Mouse (Mus musculus) kidney, adult 8-10 months (tissue): ENCODE data around the gene Hist1h1d.

Experiments
- DNase-seq, 2 experiments: peaks; one replicate each; pipeline ENCODE4 v3.0.0; 2022

Gene Hist1h1d

DNA sequence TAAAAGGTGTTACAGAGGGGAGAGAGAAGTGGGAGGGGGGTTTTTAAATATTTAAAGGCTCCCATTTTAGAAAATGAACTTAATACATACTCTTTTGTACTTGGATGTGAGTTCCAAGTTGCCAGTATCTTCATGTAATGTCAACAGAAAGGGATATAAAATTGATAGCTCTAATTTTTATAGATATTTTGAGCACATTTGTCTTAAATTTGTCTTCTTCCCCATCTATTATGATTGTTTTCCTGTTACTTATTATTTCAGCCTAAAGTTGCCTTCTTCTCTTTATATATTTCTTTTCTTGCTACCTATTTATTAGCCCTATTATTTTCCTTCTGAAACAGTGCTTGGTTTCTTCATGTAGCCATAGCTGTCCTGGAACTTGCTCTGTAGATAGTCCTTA lies at the start of gene Hist1h1d:
Gene Hist1h1d, plus strand, starts transcription at position 301 of the 400 bp plus-strand sequence.
- no peak for DNase-seq

DNA sequence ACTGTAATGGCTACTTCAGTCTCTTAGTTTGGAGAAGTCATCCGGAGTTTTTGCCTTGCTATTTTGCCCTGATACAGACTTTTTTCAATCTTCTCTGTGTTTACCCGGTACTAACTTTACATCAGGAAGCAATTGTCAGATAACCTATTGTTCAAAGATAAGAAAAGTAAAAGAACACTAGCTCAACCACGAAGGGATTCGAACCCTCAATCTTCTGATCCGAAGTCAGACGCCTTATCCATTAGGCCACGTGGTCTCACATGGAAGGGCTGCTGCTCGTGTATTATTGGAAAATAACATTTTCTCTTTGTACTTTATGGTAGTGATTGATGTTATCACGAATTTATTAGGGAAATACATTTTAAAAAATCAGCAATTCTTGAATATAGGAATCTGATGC lies 49.3 kb upstream of the Hist1h1d start:
- DNase-seq: peak in 1 of 2 experiments; percentile 26

DNA sequence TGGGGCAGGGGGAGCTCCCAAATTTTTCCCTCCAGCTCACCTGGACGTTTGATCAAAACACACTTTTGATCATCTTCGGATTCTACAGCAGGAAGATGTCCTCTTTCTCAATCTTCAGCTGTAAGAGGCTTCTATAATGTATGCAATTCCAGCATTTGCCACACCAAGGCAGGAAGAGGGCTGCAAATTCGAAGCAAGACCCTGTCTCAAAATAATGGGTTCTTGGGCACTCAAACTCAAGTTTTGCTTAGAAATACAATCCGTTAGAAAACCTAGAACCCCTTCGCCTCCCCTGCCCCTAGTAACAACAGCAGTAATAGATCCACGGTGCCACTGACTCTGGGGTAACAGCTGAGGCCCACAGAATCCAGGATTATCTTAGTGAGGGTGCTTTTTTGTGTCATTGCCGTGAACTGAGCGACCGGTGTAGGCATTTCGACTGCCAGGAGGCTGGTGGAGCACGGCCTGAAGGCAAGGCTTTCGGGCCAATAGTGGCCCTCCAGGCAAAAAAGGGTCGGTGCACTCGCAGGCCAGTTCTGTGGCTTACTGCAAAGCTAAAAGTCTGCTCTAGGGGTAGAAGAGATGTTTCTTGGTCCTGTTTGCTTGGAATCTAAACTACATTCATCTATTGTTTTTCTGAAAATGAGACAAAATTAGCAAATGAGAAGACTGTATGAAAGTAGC lies 47.3 kb upstream of the Hist1h1d start:
- no peak for DNase-seq

DNA sequence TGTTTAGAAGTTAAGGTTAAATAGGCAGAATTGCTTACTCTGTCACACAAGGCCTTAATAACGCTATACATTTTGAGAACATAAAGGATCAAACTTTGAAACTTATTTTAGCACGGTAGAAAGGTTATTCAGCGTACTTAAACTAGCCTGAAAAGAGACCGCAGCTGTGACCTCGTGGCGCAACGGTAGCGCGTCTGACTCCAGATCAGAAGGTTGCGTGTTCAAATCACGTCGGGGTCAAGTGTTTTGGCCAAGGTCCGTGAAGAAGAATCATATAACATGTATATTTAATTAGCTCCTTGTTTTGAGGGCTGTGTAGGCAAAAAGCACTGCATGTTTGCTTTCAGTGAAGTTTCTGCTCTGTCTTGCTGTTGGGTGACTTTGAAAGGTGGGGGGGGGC lies 46.7 kb upstream of the Hist1h1d start:
- DNase-seq: no peak

DNA sequence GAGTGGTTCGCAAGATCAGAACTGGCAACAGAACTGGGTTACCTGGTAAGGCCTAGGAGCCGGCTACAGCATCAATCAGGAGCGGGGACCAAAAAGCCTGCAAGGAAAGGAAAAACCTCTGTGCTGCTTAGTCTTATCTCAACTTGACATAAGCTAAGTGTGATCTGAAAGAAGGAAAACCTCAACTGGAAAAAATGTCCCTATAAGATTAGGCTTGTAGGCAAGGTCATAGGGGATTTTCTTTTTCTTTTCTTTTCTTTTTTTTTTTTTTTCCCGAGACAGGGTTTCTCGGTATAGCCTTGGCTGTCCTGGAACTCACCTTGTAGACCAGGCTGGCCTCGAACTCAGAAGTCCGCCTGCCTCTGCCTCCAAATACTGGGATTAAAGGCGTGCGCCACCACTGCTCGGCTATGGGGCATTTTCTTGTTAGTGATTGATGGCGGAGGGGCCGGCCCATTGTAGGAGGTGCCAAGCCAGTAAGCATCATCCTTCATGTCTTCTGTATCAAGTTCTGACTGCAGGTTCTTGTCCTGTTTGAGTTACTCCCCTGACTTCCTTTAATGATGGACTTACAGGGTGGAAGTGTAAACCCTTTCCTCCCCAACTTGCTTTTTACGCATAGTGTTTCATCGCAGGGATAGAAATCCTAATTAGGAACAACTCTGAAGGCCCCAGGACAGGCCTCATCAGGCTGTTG lies 46.1 kb upstream of the Hist1h1d start:
- no peak for DNase-seq

DNA sequence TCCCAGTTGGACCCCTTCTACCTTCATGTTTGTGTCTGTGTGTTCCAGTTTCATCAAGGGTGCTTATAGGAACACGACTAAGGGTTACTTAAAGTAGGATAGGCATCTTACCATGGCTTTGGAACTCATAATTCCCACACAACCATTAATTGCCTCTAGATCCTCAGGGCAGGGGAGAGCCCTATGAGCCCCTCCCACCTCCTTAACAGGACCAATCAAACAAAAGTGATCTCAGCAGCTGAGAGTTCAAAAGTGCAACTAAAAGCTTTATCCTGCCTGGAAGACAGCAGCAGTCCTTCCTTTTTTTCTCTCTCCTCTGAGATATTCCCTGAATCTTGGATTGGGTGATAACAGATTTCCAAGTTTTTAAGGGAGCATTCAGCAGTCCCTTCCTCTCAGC lies 42.9 kb upstream of the Hist1h1d start:
- DNase-seq: no peak

DNA sequence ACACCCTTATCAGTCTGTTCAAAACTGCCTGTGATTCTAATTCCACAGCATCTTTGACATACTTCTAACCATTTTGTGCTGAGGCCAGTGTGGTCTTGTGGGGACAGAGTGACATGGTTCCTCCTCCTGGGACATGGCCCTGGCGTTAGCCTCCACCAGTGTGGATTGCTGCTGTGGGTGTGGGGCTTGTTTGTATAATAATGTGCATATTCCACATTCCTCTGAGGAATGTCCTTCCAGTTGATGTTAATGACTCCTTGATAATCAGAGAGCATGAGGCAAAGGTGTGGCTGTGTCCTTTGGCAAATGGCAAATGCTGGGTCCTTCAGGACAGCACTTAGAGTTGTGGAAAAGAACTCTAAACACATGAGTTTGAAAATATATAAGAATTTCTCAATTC lies 39.5 kb upstream of the Hist1h1d start:
- DNase-seq: no peak

DNA sequence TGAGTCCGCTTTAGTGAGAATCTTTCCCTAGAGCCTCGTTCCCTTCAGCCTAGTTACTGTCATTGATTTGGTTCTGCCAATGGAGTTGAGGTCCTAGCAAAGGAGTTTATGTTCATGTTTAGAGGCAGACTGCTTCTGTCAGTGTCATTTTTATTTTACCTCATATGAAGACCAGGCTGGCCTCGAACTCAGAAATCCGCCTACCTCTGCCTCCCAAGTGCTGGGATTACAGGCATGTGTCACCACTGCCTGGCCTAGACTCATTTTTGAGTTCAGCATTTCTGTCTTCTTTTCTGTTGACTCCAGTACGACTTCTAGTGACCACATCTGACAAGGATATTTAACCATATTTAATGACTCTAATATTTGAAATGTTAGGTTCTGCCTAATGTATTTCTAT lies 37.8 kb upstream of the Hist1h1d start:
- no peak for DNase-seq

DNA sequence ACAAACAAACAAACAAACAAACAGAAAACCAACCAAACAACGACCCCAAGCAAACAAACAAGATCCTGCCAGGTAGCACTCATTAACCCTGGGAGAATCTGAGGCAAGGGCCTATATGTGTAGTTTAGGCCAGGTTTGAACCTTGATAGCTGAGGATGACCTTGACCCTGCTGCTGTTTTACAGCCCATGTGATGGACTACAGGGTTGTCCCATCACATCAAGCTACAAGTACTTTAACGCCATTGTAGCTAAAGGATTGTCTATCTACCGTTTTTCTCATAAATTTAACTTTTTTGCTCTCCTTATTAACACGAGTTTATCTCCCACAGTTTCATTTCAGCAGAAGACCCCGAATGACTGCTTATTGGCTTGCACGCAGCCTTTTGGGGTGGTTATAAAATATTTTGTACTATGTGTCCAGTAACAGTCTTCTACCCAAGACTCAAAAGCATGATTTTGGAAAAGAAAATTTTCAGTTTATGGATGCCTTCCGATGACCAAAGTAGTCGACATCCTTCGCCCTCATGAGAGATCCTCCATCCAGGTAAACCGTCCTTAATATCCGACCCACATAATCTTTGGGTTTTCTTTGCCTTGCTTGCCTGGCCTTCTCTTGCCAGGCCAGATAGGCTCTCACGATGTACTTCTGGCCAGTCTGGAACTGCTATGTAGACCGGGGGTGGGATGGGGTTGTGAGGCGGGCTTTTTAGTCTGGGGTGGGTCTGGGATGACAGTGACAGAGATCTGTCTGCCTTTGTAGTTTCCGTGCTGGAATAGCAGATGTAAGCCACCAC lies 37.0 kb upstream of the Hist1h1d start:
- DNase-seq: no peak

DNA sequence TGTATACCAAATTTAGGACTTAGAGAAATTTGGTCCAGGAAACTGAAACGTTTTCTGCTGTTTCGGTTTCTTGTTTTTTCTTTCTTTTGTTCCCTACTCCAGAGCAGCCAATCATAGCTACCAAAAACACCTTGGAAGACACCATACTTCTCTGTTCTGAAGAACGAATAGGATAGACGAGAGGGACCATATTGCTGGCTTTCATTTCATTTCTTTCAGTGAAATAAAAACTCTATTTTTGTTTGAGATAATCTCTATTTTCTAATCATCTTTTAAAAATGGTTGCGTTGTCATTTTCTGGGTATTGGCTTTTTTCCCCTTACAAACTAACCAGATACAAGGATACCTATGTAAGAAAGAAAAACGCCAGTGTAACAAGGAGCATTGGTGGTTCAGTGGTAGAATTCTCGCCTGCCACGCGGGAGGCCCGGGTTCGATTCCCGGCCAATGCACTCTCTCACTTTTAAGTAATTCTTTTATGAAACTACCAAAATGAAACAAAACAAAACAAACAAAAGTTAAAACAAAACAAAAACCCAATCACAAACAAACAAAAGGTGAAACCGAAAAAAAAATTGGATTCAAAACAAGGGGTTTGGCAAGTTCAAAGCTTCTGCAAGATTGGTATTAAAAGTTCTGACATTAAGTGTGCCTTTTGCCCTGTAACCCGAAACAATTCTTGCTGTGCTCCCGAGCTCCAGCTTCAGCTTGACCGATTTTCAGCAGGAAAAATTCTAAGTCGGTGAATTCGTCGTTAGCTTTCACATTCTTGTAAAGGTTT lies 36.0 kb upstream of the Hist1h1d start:
- peak; percentile 67 to 86 for DNase-seq

DNA sequence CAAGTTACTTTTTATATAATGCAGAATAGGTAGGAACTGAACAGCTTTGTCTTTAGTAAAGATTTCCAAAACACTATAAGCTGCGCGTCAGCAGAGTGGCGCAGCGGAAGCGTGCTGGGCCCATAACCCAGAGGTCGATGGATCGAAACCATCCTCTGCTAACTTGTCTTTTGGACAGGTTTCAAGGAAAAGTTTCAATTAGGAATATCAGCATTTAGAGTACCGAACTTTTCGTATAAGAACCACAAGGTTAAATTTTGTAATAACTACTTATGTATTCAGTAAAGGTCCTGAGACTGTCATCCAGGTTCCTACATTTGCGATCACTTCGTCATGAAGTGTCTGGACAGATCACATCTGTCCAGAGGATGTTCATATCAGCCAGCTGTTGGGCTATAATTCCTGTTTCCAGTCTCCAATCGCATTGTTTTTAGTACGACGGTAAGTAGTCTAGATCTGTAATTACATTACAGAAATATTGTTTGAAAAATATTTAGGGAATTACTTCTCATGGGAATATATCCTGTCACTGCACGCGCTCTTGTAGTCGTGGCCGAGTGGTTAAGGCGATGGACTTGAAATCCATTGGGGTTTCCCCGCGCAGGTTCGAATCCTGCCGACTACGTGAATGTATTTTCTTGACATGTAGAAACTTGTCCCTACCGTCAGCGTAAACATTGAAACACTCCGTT lies 35.3 kb upstream of the Hist1h1d start:
- peak; percentile 87 to 95 for DNase-seq

DNA sequence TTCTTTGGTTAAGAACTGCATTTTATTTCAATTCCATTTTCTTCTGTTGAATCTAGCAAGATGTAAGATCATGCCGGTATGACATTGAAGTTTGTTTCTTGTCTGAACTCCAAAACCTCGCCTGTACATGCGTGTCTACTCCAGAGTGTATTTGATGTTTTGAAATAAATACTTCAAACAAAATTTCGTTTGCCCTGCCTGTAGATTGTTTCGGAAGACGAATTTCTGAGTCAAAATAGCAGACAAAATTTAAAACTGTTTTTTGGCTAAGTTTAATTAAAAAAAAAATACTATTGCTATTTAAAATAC lies 34.8 kb upstream of the Hist1h1d start:
- DNase-seq: no peak

DNA sequence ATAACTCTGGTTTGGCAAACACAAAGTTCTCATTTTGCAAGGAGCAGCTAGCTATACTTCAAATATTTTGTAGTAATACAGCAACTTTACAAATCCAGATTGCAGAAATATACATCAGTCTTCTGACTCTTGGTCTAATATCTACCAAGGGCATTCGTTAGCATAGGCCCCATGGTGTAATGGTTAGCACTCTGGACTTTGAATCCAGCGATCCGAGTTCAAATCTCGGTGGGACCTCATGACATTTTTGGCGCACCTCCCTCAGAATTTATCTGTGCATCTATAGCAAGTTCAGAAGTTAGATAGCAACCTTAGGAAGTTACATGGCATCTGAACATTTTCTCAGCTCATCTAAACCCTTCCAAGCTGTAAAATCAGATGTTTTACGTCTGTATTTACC lies 34.2 kb upstream of the Hist1h1d start:
- DNase-seq: peak; percentile 69 to 86

DNA sequence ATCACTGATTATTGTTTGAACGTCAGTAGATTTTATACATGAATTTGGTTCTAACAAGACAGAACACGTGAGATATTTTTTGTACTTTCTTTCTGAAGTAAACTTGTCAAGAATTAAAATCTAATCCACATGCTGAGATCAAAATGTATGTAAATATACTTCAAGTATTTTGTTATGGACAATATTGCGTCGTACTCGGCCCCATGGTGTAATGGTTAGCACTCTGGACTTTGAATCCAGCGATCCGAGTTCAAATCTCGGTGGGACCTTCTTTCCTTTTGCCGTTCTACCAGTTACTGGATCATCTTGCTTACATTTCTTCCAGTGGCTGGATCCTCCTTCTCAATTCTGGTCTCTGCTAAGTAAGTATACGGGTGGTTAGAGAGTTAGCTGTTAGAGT lies 33.6 kb upstream of the Hist1h1d start:
- DNase-seq: peak; percentile 70 to 85

DNA sequence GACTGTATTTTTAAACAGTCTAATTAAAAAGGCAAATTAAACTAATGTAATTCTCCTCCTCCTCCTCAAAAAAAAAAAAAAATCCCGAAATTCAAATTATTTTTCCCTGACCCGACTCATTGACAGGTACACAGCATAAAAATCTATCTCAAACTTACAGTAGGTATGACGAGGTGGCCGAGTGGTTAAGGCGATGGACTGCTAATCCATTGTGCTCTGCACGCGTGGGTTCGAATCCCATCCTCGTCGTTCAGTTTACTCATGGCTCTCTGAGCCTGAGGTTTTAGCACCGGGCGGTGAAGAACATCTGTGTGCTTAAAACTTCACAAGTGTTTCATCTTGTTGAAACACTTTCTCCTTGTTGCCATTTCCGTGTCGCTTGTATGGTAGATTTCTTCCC lies 31.4 kb upstream of the Hist1h1d start:
- DNase-seq: peak; percentile 52 to 87

DNA sequence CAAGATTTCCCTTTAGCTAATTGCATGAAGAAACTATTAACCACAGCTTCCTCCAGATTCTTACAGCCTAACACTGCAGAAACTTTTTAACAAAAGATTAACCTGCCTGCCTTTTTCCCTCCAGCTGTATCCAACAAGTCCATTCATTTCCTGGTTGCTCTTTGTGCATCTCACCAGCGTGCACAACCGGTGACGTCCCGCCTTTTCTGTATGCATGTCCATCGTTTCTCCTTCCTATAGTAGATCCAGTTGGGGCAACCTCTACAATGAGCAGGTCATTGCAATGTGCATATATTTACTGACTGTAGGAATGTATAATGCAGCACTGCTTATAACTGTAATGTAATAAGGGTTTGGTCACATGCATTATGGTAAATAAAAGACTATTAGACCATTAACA lies 29.1 kb upstream of the Hist1h1d start:
- DNase-seq: no peak

DNA sequence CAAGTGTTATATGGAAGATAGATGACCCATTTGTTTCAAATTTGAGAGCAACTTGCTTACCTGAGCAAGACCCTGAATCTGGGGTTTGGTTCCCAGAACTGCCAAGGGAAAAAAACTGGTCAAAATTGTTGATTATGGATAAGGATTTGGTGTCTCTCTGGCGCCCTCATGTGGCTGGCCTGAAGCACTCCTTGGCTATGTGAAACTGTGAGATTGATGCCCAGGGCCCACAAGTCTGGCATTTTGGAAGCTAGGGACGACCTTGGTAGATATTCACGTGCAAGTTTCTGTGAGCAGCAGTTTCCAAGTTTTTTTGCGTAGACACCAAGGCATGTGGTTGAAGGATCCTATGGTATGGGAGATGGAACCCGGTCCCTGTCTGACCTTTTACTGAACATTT lies 28.4 kb upstream of the Hist1h1d start:
- peak; percentile 47 to 49 for DNase-seq

DNA sequence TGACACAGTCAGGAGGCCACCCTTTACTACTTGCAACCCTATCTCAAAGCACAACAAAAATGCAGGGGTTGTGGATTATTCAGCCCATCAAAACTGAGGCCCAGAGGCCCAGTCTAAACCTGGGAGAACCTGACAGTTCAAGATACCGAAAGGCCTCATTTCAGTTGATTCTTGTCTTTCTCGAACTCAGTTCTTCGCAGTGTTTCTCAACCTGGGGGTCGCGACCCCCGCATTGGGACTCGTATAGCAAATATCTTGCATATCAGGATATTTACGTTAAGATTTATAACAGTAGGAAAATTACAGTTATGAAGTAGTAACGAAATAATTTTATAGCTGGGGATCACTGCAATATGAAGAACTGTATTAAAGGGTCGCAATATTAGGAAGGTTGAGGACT lies 27.2 kb upstream of the Hist1h1d start:
- DNase-seq: no peak

DNA sequence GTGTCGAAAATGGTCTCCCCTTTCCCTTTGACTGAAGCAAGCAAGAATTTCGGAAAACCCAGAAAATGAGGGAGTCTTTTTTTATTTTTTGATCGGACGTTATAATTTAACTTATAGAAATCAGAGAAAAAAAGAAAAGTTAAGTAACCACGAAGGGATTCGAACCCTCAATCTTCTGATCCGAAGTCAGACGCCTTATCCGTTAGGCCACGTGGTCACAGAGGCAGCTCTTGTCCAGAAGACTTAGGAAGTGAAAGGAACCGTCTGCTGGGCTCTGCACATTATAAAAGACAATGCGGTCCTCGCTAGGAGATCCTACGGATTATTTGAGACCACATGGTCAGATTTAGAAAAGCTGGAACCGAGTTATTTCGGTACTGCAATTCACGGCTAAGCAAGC lies 26.8 kb upstream of the Hist1h1d start:
- DNase-seq: peak; percentile 82 to 92

DNA sequence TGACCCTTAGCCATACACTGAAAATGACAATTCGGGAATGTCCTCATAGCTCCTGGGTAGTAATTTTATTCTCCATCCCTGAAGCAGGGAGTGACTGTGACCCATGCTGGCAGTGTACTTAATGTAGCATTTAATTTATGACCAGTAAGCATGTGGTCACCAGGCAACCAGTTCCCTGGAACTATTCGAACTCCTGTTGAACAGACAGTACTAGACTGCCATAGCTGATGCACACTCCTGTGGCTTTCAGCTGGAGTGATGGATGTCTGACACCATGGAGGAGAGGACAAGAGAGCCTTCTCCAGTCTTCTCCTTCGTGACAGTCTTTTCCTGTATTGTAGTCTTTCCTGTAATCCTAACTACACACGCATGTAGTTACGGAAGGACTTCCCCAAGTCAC lies 24.1 kb upstream of the Hist1h1d start:
- DNase-seq: no peak

DNA sequence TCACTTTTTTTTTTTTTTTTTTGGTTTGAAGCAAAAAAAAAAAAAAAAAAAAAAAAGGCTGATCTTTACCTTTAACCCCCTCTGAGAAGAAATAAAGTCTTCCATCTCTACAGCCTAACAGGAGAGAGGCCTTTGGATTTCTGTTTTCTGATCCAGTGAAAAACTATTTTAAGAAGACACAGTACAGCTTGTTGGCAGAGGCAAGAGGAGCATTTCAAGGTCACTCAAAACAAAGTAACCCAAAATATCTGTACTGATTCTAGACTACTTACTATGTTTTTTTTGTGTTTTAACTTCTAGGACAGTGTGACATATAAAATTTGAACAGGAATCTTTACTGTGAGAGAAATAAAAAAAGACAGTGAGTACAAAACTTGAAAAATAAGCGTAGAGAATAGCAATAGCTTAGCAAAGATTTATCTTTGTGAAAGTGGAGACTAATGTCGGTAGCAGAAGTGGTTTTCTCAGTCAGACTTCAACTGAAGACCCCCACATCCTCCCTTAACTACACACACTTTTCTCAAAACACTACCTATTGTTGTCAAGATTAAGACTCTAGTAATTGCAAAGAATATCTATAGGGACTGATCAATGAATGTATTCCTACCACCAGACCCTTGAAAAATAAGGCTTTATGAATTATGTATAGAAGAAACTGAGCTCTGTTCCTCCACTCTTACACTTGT lies 23.4 kb upstream of the Hist1h1d start:
- no peak for DNase-seq
